Mouse (Mus musculus) thymus, adult 2 months (tissue): ENCODE results near the gene Slc25a10. TPM values are rescaled to one million over a fixed set of nuclear protein-coding genes. Genes with fewer than 3 reads are reported as not detected.

ENCODE experiments used
- DNase-seq: peaks from one replicate; pipeline ENCODE4 v3.0.0; 2021
- H3K27ac ChIP-seq: fragments of 200-500 bp; 2 replicates; pipeline ENCODE4 v1.5.1; 2012; ENCODE audit warnings: low read length, control low read depth; ENCODE audit not compliant: control insufficient read depth, insufficient read depth
- H3K27me3 ChIP-seq: fragments of 200-500 bp; 2 replicates; pipeline ENCODE4 v1.6.1; 2012; ENCODE audit warnings: mild to moderate bottlenecking, low read length, moderate library complexity, mixed read lengths; ENCODE audit not compliant: control insufficient read depth, insufficient read depth
- H3K36me3 ChIP-seq: fragments of 200-500 bp; 2 replicates; pipeline ENCODE4 v1.6.1; 2012; ENCODE audit warnings: mild to moderate bottlenecking, low read length, moderate library complexity; ENCODE audit not compliant: control insufficient read depth, insufficient read depth
- H3K4me1 ChIP-seq: fragments of 200-500 bp; replicated peaks from 2 replicates; pipeline ENCODE4 v1.6.1; 2012; ENCODE audit warnings: low read length; ENCODE audit not compliant: control insufficient read depth, insufficient read depth
- H3K4me3 ChIP-seq: fragments of 200-500 bp; 2 replicates; pipeline ENCODE4 v1.5.1; 2012; ENCODE audit warnings: mild to moderate bottlenecking, low read length, control low read depth, moderate library complexity; ENCODE audit not compliant: control insufficient read depth, insufficient read depth
- CTCF ChIP-seq: fragments of 200-500 bp; IDR thresholded peaks from 2 replicates; pipeline ENCODE4 v1.5.1; 2012; ENCODE audit warnings: mild to moderate bottlenecking, control low read depth, low read length, moderate library complexity, borderline replicate concordance; ENCODE audit not compliant: control insufficient read depth, poor library complexity, insufficient read depth; ENCODE audit errors: extremely low read depth
- POLR2A ChIP-seq: fragments of 200-500 bp; IDR thresholded peaks from 2 replicates; pipeline ENCODE4 v1.6.1; 2012; ENCODE audit warnings: mild to moderate bottlenecking, low read length, control low read depth, moderate library complexity; ENCODE audit not compliant: control insufficient read depth, poor library complexity, insufficient read depth; ENCODE audit errors: extremely low read depth
- WGBS: fragments of 180-500 bp; shearing (Covaris S2); methylation state at CpG from one replicate; pipeline ENCODE4 v1.1.7; 2018; 5-methylcytosine and 5-hydroxymethylcytosine counted together
- polyA plus RNA-seq: library from polyadenylated mRNA; depleted of rRNA; stranded (reverse); fragments of >200 nt; gene quantifications from 2 replicates; pipeline ENCODE4 v1.2.3, GENCODE M21; 2012

The Slc25a10 gene
- polyA plus RNA-seq, 1 experiment = 102 TPM

DNA sequence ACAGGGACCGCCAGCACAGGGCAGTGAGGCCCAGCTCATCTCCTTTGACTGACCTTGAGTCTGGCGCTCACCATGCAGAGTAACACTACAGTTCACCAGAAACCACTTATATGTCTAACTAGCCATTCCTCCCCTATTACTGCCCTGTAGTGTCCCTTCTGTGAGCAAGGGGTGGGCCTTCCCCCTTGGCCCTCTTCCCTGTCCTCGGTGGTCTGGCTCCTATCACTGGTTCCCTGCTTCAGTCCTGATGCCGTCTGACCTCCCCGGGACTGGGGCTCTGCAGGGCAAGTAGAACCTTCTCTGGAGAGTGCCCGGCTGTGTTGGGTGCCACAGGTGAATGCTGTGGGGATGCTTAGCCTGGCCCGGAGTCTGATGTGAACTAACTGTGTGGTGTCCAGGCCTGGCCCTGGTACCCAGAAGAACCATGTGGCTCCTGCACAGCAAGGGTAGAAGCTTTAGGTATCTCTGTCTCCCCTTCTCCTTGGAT is 8.1 kb upstream of the Slc25a10 start:
- H3K27me3 ChIP-seq = no peaks in the 10 kb centered on the region
- no peak overlapping the region for H3K4me3 ChIP-seq
- H3K36me3 ChIP-seq = peaks cover 26% of the 10 kb centered on the region
- TF ChIP-seq CTCF (no peak), POLR2A (no peak)
- 93% methylated on average over 7 of the region's 7 CpGs for WGBS
- no peak for DNase-seq
- no peak overlapping the region; the same call in 1 of the 2 replicates for H3K27ac ChIP-seq
- peaks cover 14% of the 10 kb centered on the region for H3K4me1 ChIP-seq

GRCm38 (mm10) chr11:120484265-120484981 is 7.2 kb upstream of the Slc25a10 start, which contains the start of gene Mrpl12:
Gene Mrpl12 (plus strand): TSS chr11:120484613.
- H3K27me3 ChIP-seq = no peaks in the 10 kb centered on the region
- peaks cover 14% of the 10 kb centered on the region for H3K4me1 ChIP-seq
- TF ChIP-seq CTCF (no peak), POLR2A (peak; percentile 56)
- peak within 1 kb of the TSS; percentile 82 for H3K4me3 ChIP-seq
- peaks cover 16% of the 10 kb centered on the region; the same call in 1 of the 2 replicates for H3K36me3 ChIP-seq
- peak within 1 kb of the TSS; percentile 15; the same call in 1 of the 2 replicates for H3K27ac ChIP-seq
- WGBS = under 1% methylated on average over 60 of the region's 60 CpGs
- DNase-seq = peak; percentile 87

- no peak overlapping the region for H3K27ac ChIP-seq
- WGBS = 12% methylated on average over 10 of the region's 10 CpGs
- DNase-seq = no peak
Measured at GRCm38 (mm10) chr11:120485251-120485650, 6.4 kb upstream of the Slc25a10 start.

DNA sequence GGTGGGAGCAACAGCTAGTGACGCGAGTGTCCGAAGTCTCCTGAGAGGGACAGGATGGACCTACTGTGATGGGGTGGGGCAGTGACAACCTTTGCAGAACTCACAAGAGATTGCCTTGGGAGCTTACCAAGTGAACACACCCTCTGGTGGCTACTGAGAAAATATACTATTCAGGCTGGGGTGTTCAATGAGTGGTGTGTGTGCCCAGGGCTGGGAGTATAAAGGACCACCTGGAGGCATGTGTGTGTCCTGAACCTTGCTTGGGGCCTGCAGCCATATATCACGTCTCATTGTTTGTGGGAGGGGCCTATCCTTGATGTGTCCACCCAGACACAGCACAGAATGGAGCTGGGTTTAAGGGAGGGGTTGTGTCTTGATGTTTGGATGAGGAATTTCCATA is 3.1 kb upstream of the Slc25a10 start:
- no peak for DNase-seq
- no peak overlapping the region for H3K4me3 ChIP-seq
- TF ChIP-seq CTCF (no peak), POLR2A (no peak)
- H3K4me1 ChIP-seq = peaks cover 32% of the 10 kb centered on the region
- H3K27ac ChIP-seq = no peak overlapping the region
- WGBS = 87% methylated on average over 4 of the region's 4 CpGs
- peaks cover 6% of the 10 kb centered on the region; the same call in 1 of the 2 replicates for H3K36me3 ChIP-seq
- no peaks in the 10 kb centered on the region for H3K27me3 ChIP-seq

More at GRCm38 (mm10) chr11:120485251-120485650, 6.4 kb upstream of the Slc25a10 start:
- peaks cover 10% of the 10 kb centered on the region; the same call in 1 of the 2 replicates for H3K36me3 ChIP-seq
- H3K27me3 ChIP-seq = no peaks in the 10 kb centered on the region
- H3K4me3 ChIP-seq = peak overlapping the region; percentile 82
- TF ChIP-seq CTCF (no peak), POLR2A (no peak)
- peaks cover 14% of the 10 kb centered on the region for H3K4me1 ChIP-seq

DNA sequence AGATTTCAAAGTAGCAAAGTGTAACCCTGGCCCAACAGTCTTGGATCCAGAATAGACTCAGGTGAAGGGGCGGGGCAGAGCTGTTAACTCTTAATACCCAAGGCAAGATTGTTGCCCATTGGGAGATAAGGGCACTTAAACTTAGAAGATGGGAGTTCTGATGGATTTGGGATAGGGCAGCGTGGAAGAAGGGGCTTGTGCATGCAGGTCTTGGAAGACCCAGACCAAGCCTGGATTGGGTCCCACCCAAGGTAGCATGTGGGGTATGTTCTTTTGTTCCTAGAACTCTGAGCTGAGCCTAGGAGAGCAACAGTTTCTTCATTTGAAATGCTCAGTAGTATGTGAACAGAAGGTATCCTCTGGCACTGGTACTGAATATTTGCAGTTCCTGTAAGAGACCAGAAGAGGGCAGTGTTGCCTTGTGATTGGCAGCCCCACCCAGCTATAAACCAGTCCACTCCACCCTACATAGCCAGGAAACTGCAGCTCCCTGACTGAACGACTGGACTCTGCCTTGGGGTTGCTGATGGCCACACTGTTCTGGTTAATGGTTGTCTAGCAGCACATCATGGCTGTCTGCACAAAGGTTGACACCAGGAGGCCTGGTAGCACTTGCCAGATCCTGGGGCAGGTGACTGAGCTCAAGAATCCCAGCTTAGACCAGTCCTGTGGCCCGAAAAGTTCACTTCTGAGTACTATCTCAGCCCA is 2.4 kb upstream of the Slc25a10 start:
- peak; percentile 68 for DNase-seq
- Histone ChIP-seq H3K36me3 (peaks cover 6% of the 10 kb centered on the region; the same call in 1 of the 2 replicates), H3K27me3 (no peaks in the 10 kb centered on the region), H3K27ac (no peak overlapping the region), H3K4me1 (peaks cover 26% of the 10 kb centered on the region), H3K4me3 (no peak overlapping the region)
- TF ChIP-seq POLR2A (no peak), CTCF (peak; percentile 21; the same call in 1 of the 2 replicates)
- WGBS = 69% methylated on average over 4 of the region's 4 CpGs

- H3K36me3 ChIP-seq = peaks cover 6% of the 10 kb centered on the region; the same call in 1 of the 2 replicates
- H3K4me3 ChIP-seq = no peak overlapping the region
- DNase-seq = no peak
- no peaks in the 10 kb centered on the region for H3K27me3 ChIP-seq
- 63% methylated on average over 4 of the region's 4 CpGs for WGBS
- peaks cover 20% of the 10 kb centered on the region for H3K4me1 ChIP-seq
- no peak overlapping the region for H3K27ac ChIP-seq
- no peak for TF ChIP-seq CTCF
- TF ChIP-seq POLR2A = no peak
Measured at GRCm38 (mm10) chr11:120490291-120491046, 1.2 kb upstream of the Slc25a10 start.
